Mouse (Mus musculus): ENCODE data around the gene Sap25.

GRCm38 (mm10) chr5:137674786-137675185, 33.7 kb downstream of the Sap25 start:
- TF ChIP-seq POLR2A (IDR thresholded peaks at IDR 0.05; ENCODE audit: low read depth, low read length) (no peak), CTCF (conservative IDR thresholded peaks at IDR 0.05; ENCODE audit: insufficient read depth, insufficient read length, low read depth, low read length) (no peak)

Measured in kidney, adult 2 months (tissue).